Comparison of ENCODE assay signal across 8 mouse cellular contexts in the genomic region with DNA sequence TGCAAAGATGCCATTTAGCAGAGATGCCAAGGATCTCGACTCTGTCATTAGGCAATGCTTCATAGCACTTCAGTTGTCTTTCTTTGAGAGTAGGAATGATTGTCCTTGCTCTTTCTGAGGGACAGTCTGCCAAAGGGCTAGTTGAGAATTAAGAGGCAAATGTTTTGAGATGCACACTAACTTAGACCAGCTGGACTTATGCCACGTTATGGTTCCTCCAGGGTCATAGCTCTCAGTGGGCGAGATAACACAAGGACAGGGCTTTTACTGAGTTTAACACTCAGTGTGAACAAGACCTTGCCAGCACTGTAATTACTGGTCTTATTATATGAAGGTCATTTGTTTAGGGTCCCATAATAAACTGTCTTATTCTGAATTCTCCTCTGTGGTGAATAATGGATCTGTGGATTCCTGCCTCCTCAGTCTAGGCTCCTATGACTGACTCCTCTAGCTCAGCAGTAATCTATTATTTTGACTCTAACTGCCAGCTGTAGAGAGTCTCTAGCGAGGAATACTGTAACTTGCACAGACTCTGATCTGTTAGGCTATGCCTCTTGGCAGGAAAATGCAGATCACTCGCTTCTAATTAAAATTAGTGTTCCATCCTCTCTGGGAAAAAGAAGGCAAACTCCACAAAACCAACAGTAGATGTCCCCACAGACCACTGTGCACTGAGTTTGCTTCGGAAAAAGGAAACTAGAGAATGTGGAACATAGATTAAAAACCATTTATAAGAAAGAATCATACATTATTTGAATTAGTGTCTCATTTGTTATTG.
DNase-seq lines count a peak whose midpoint lies in the region; ATAC-seq and TF ChIP-seq lines count a peak whose summit lies in the region.

No protein-coding gene starts in this region.

- peak; percentile 95 for ATAC-seq in forebrain, postnatal 0 days

- no peaks in the 10 kb centered on the region for H3K9me3 ChIP-seq in forebrain, postnatal 0 days (ENCODE audit: low read length)

- no peaks in the 10 kb centered on the region for H3K36me3 ChIP-seq in forebrain, postnatal 0 days (ENCODE audit: insufficient read depth)

- no peak for DNase-seq in gastrocnemius, adult 2 months
- DNase-seq in gastrocnemius, adult 18-20 months (ENCODE audit: low spot score): no peak
- peak; percentile 34 for DNase-seq in MN1 (ENCODE audit: low spot score)
- peak; percentile 82 for DNase-seq in forebrain, postnatal 0 days
- peak; percentile 11 for DNase-seq in mesoderm, embryonic 11.5 days (ENCODE audit: low read depth, low spot score)
- DNase-seq in spleen, postnatal 10 days (ENCODE audit: low spot score in 2 of 2): no peak
- no peak for DNase-seq in spleen, adult 12 weeks (ENCODE audit: low spot score)
- no peak for DNase-seq in urinary bladder, adult 2 months (ENCODE audit: low spot score)

- H3K4me1 ChIP-seq in forebrain, postnatal 0 days (ENCODE audit: insufficient read depth): peaks cover 16% of the 10 kb centered on the region

- no peaks in the 10 kb centered on the region for H3K27me3 ChIP-seq in forebrain, postnatal 0 days (ENCODE audit: insufficient read depth, low read length)

- no peak overlapping the region for H3K4me3 ChIP-seq in gastrocnemius, adult 2 months
- H3K4me3 ChIP-seq in forebrain, postnatal 0 days (ENCODE audit: low read depth, low read length): no peak overlapping the region

- intact Hi-C loops in gastrocnemius, adult 2 months (cut with DNase I): no loop called here

- no peak overlapping the region for H3K4me2 ChIP-seq in forebrain, postnatal 0 days (ENCODE audit: low read depth)

- WGBS in forebrain, postnatal 0 days: 18% methylated on average over 6 of the region's 6 CpGs

- no peak overlapping the region for H3K9ac ChIP-seq in forebrain, postnatal 0 days

- TF ChIP-seq CTCF in gastrocnemius, adult 2 months (IDR thresholded peaks at IDR 0.05): peak; percentile 45
- TF ChIP-seq CTCF in forebrain, postnatal 0 days (IDR thresholded peaks at IDR 0.05; ENCODE audit: low read depth): peak; percentile 82

- H3K27ac ChIP-seq in gastrocnemius, adult 2 months: no peak overlapping the region
- no peak overlapping the region; the same call in 1 of the 2 replicates for H3K27ac ChIP-seq in forebrain, postnatal 0 days (ENCODE audit: low read depth, low read length)

Comparison
In these comparisons a context has a peak if more than half of its experiments do, and no peak if none do; other contexts are left out.
1. DNase-seq: peak in MN1 (single experiment), forebrain, postnatal 0 days (single experiment) and mesoderm, embryonic 11.5 days (single experiment); none in gastrocnemius, adult 2 months (single experiment), gastrocnemius, adult 18-20 months (single experiment), spleen, postnatal 10 days (0 of 2), spleen, adult 12 weeks (single experiment) and urinary bladder, adult 2 months (single experiment).